Comparison of ENCODE assay signal across 21 mouse cellular contexts in the genomic region with DNA sequence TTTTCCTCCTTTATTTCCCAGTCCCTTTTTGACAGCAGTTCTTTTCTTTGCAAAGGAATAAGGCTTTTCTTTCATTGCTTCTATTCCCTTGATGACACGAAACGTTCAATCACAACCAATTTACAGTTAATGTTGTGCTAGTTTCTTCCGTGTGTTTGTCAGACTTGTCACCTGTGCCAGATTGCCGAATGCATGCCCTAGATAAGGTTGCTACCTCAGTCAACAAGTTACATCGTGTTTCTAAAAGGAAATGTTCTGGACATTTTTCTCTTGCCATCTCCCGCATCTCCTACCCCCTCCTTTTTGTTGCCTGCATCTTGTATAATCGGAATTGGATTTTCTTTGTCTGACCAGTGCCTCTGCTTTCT.
"Had no signal": no experiment of that assay in that cellular context is flagged by ENCODE, and none has a peak within 500 bp of the region (broad histone marks: within the 10 kb centered on the region; RNA-seq: fewer than 3 reads in every experiment).

No protein-coding gene starts in this region.

- H3K9me3 ChIP-seq: limb, embryonic 12.5 days; limb, embryonic 15.5 days; megakaryocyte, embryonic 14.5 days; midbrain, embryonic 10.5 days; midbrain, embryonic 13.5 days; neural tube, embryonic 13.5 days; stomach, embryonic 15.5 days had no signal

- H3K27me3 ChIP-seq: limb, embryonic 12.5 days; limb, embryonic 15.5 days; megakaryocyte, embryonic 14.5 days; midbrain, embryonic 13.5 days; neural tube, embryonic 13.5 days; stomach, embryonic 15.5 days had no signal

- H3K4me2 ChIP-seq: limb, embryonic 12.5 days; limb, embryonic 15.5 days; liver, embryonic 11.5 days; lung, embryonic 14.5 days; midbrain, embryonic 13.5 days; neural tube, embryonic 13.5 days; stomach, embryonic 15.5 days had no signal

- H3K36me3 ChIP-seq: limb, embryonic 12.5 days; limb, embryonic 15.5 days; midbrain, embryonic 10.5 days; midbrain, embryonic 13.5 days; neural tube, embryonic 13.5 days; stomach, embryonic 15.5 days had no signal

- H3K9ac ChIP-seq: limb, embryonic 12.5 days; limb, embryonic 15.5 days; liver, embryonic 14.5 days; liver, postnatal 0 days; lung, embryonic 14.5 days; midbrain, embryonic 13.5 days; neural tube, embryonic 13.5 days; stomach, embryonic 15.5 days had no signal

- H3K27ac ChIP-seq: kidney, postnatal 0 days; limb, embryonic 12.5 days; limb, embryonic 15.5 days; liver, embryonic 14.5 days; macrophage; midbrain, embryonic 10.5 days; midbrain, embryonic 13.5 days; neural tube, embryonic 13.5 days; stomach, embryonic 15.5 days had no signal

- ATAC-seq: liver, postnatal 0 days; lung, postnatal 0 days; midbrain, embryonic 13.5 days had no signal

- H3K4me3 ChIP-seq: limb, embryonic 12.5 days; limb, embryonic 15.5 days; megakaryocyte, embryonic 14.5 days; midbrain, embryonic 10.5 days; midbrain, embryonic 13.5 days; myocyte; neural tube, embryonic 13.5 days; stomach, embryonic 15.5 days had no signal

- H3K4me1 ChIP-seq: limb, embryonic 12.5 days; limb, embryonic 15.5 days; megakaryocyte, embryonic 14.5 days; midbrain, embryonic 10.5 days; midbrain, embryonic 13.5 days; neural tube, embryonic 13.5 days; stomach, embryonic 15.5 days had no signal

- DNase-seq: kidney, postnatal 36 days; left cerebral cortex, postnatal 4 days; liver, postnatal 0 days; lung, embryonic 14.5 days; retina, postnatal 1 day; right cerebral cortex, postnatal 25 days; spleen, adult 18-20 months; thymus, postnatal 25 days had no signal
